Mouse (Mus musculus) hindbrain, embryonic 16.5 days (tissue): ENCODE results near the gene Pgghg. TPM values are rescaled to one million over a fixed set of nuclear protein-coding genes. Genes with fewer than 3 reads are reported as not detected.
"Not testable (repeated sequence)": the region's sequence is repeated elsewhere in the genome, so short reads cannot be mapped to it uniquely, and the experiment has no call there.

ENCODE experiments used
- ATAC-seq: fragments of 200-750 bp; cut with Nextera tagmentation; 2 replicates; pipeline ENCODE4 v1.8.0; 2017; ENCODE audit warnings: moderate TSS enrichment, moderate library complexity
- H3K27ac ChIP-seq: fragments of 300-500 bp; sonication (generic); 2 replicates; pipeline ENCODE4 v1.5.1; 2014; ENCODE audit warnings: low read depth, mild to moderate bottlenecking, control low read depth, low read length, moderate library complexity
- H3K27me3 ChIP-seq: fragments of 300-500 bp; sonication (generic); replicated peaks from 2 replicates; pipeline ENCODE4 v1.6.1; 2014; ENCODE audit warnings: low read length; ENCODE audit not compliant: control insufficient read depth, insufficient read depth
- H3K36me3 ChIP-seq: fragments of 300-500 bp; sonication (generic); 2 replicates; pipeline ENCODE4 v1.6.1; 2014; ENCODE audit warnings: mild to moderate bottlenecking, low read length, moderate library complexity, mixed read lengths; ENCODE audit not compliant: control insufficient read depth, insufficient read depth
- H3K4me1 ChIP-seq: fragments of 300-500 bp; sonication (generic); 2 replicates; pipeline ENCODE4 v1.6.1; 2014; ENCODE audit warnings: low read depth, low read length; ENCODE audit not compliant: control insufficient read depth, insufficient read depth
- H3K4me2 ChIP-seq: fragments of 300-500 bp; sonication (generic); 2 replicates; pipeline ENCODE4 v1.6.1; 2014; ENCODE audit warnings: mild to moderate bottlenecking, low read length, control low read depth, moderate library complexity
- H3K4me3 ChIP-seq: fragments of 300-500 bp; sonication (generic); 2 replicates; pipeline ENCODE4 v1.5.1; 2014; ENCODE audit warnings: mild to moderate bottlenecking, low read length, control low read depth, moderate library complexity
- H3K9ac ChIP-seq: fragments of 300-500 bp; sonication (generic); 2 replicates; pipeline ENCODE4 v1.6.1; 2014; ENCODE audit warnings: low read depth, mild to moderate bottlenecking, control low read depth, low read length, moderate library complexity
- H3K9me3 ChIP-seq: fragments of 300-500 bp; sonication (generic); 2 replicates; pipeline ENCODE4 v1.6.1; 2014; ENCODE audit warnings: mild to moderate bottlenecking, low read length, moderate library complexity; ENCODE audit not compliant: control insufficient read depth
- WGBS: fragments of 180-500 bp; shearing (Covaris S2); extraction: QIAGEN DNeasy Blood & Tissue Kit; methylation state at CpG from one replicate; pipeline ENCODE4 v1.1.7; 2014; 5-methylcytosine and 5-hydroxymethylcytosine counted together
- polyA plus RNA-seq: library from polyadenylated mRNA; unstranded; fragments of >200 nt; fragmentation: Nextera tagmentation; extraction: Ambion mirVana; gene quantifications from 2 replicates; pipeline ENCODE4 v1.2.1, GENCODE M21; 2015

Gene Pgghg
- polyA plus RNA-seq, 1 experiment from 2014 or later = 8.3 TPM

DNA sequence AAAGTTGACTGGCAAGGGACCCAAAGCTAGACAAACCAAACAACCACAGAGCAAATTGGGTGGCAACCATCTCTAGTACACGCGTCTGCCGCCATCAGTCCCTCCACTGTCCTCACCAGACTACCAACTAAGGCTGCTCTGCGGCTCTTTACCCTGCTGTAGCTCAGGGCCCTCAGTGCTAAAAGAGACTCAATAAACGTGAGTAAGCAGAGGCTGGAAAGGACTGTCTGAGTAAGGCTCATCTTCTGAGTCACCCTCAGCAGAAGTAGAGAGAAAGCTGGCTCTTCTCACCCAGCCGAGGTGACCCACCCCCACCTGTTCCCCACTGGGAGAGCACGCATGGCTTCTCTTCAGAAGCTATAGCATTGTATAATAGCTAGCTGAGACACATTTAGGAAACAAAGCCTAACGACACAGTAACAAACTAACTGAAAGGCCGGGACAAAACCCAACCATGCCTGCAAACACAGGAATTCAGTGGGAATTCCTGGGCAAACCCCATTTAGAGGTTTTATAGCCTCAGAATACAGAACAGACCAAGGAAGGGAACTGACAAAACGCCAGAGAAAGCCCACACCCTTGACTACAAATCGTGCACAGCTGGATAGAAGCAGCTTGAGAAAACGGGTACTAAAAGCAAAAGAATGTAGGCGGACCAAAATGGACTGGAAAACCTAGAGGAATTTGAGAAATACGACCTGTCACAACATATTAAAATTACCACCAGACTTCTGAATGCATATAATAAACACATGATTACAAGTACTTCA is 32.4 kb downstream of the Pgghg start:
- Histone ChIP-seq H3K27me3 (no peaks in the 10 kb centered on the region), H3K36me3 (no peaks in the 10 kb centered on the region), H3K9ac (no peak overlapping the region), H3K27ac (no peak overlapping the region), H3K4me3 (no peak overlapping the region), H3K9me3 (no peaks in the 10 kb centered on the region), H3K4me1 (no peaks in the 10 kb centered on the region), H3K4me2 (no peak overlapping the region)
- ATAC-seq = no peak
- WGBS = 21% methylated on average over 14 of the region's 14 CpGs

DNA sequence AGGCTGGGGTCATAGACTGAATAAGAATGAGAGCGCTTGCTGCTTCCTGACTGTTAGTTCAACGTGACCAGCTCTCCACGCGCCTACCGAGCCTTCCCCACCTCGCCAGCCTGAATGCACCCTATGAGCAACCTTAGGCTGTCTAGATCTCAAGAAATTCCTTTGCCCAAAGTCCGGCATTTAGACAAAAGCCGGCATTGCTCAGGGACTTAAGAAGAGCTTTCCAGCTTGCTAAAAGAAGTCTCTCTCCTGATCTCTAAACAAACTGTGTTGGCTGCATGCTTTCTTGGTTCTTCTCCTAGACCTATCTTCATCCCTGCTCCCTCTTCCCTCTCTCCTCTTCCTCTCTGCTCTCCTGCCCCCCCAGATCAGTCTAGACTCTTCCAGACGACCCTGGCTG is 33.7 kb downstream of the Pgghg start:
- Histone ChIP-seq H3K27ac (no peak overlapping the region), H3K9me3 (no peaks in the 10 kb centered on the region), H3K27me3 (no peaks in the 10 kb centered on the region), H3K4me3 (no peak overlapping the region), H3K4me2 (no peak overlapping the region), H3K4me1 (no peaks in the 10 kb centered on the region), H3K36me3 (no peaks in the 10 kb centered on the region), H3K9ac (no peak overlapping the region)
- no peak for ATAC-seq
- WGBS = 21% methylated on average over 9 of the region's 9 CpGs

DNA sequence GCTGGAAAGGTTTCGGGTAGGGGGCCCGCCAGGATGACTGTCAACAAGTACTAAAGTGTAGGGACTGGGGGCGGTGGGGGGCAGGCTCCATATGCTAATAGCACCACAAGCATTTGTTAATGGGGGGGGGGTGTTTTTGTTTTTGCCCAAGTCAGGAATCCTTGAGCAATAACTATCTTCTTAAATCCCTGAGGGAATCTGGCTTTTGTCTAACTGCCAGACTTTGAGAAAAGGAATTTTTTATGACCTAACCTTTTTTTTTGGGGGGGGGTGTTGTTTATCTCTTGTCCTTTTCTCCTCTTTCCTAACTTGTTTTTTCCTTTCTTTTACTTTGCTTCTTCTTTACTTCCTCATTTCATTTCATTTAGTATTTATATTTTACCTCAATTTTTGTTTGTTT is 34.3 kb downstream of the Pgghg start:
- H3K4me1 ChIP-seq = no peaks in the 10 kb centered on the region
- H3K4me3 ChIP-seq = no peak overlapping the region
- H3K27ac ChIP-seq = no peak overlapping the region
- 28% methylated on average over 3 of the region's 3 CpGs for WGBS
- no peak overlapping the region for H3K9ac ChIP-seq
- H3K36me3 ChIP-seq = no peaks in the 10 kb centered on the region
- H3K27me3 ChIP-seq = no peaks in the 10 kb centered on the region
- no peak overlapping the region for H3K4me2 ChIP-seq
- no peak for ATAC-seq
- no peaks in the 10 kb centered on the region for H3K9me3 ChIP-seq

DNA sequence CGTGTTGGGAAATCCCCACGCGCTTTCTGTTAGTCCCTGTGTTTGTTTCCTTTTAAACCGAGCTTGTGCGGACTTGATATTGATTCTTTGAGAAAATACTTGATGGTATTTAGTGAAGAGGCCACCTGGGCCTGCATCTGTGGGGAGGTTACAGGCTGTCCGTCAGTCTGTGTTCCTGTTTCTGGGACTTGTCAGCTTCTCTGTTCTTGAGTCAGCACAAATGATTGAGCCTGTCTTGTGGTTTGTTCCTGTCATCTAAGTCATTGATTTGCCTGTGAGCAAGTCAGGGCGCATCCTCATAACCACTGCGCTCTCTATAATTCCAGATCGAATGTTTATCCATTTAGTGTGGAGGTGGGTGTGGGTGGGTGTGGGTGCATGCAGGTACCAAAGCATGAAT is 35.5 kb downstream of the Pgghg start:
- H3K9me3 ChIP-seq = not testable (repeated sequence)
- WGBS = 90% methylated on average over 9 of the region's 9 CpGs

DNA sequence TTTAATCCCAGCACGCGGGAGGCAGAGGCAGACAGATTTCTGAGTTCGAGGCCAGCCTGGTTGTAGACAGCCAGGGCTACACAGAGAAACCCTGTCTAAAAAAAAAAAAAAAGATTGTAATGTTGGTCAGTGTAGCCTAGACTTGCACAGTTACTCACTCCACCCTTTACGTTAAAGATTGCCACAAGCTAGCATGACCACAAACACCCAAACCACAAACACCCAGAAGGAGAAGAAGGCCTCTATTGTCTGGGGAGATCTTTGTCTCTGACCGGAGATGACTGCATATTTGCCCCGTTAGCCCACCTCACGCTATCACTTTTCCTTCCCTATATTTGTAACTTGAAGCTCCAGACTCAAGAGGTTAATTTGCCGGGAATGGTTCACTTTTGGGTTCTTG is 40.5 kb downstream of the Pgghg start:
- no peaks in the 10 kb centered on the region for H3K27me3 ChIP-seq
- ATAC-seq = no peak
- WGBS = 97% methylated on average over 8 of the region's 8 CpGs

More for the DNA sequence above, 35.5 kb downstream of the Pgghg start:
- not testable (repeated sequence) for H3K36me3 ChIP-seq, H3K27me3 ChIP-seq, H3K4me2 ChIP-seq, H3K27ac ChIP-seq, H3K9ac ChIP-seq, H3K4me1 ChIP-seq, H3K4me3 ChIP-seq, ATAC-seq

DNA sequence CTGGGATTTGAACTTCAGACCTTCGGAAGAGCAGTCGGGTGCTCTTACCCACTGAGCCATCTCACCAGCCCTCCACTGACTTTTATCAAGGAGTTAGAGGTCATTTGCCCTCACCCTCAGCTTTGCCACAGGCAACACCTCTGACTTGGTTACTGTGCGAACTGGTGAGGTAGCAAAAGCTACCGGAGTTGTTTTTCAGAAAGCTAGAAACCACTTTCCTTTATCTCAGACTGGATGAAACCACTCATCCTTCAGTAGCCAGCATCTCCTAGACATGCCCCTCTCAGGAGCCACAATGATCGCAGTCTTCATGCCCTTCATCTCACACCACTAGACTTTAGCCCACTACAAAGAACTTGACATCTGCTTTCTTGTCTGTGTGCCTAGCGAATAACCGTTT is 41.8 kb downstream of the Pgghg start:
- Histone ChIP-seq H3K27ac (no peak overlapping the region), H3K9ac (no peak overlapping the region), H3K36me3 (no peaks in the 10 kb centered on the region), H3K4me1 (no peaks in the 10 kb centered on the region), H3K4me2 (no peak overlapping the region), H3K4me3 (no peak overlapping the region), H3K27me3 (no peaks in the 10 kb centered on the region), H3K9me3 (no peaks in the 10 kb centered on the region)
- 94% methylated on average over 7 of the region's 7 CpGs for WGBS
- no peak for ATAC-seq

More for the DNA sequence above, 40.5 kb downstream of the Pgghg start:
- H3K4me2 ChIP-seq = no peak overlapping the region
- no peak overlapping the region for H3K4me3 ChIP-seq
- no peaks in the 10 kb centered on the region for H3K36me3 ChIP-seq
- H3K4me1 ChIP-seq = no peaks in the 10 kb centered on the region
- no peaks in the 10 kb centered on the region for H3K9me3 ChIP-seq
- H3K27ac ChIP-seq = no peak overlapping the region
- H3K9ac ChIP-seq = no peak overlapping the region

DNA sequence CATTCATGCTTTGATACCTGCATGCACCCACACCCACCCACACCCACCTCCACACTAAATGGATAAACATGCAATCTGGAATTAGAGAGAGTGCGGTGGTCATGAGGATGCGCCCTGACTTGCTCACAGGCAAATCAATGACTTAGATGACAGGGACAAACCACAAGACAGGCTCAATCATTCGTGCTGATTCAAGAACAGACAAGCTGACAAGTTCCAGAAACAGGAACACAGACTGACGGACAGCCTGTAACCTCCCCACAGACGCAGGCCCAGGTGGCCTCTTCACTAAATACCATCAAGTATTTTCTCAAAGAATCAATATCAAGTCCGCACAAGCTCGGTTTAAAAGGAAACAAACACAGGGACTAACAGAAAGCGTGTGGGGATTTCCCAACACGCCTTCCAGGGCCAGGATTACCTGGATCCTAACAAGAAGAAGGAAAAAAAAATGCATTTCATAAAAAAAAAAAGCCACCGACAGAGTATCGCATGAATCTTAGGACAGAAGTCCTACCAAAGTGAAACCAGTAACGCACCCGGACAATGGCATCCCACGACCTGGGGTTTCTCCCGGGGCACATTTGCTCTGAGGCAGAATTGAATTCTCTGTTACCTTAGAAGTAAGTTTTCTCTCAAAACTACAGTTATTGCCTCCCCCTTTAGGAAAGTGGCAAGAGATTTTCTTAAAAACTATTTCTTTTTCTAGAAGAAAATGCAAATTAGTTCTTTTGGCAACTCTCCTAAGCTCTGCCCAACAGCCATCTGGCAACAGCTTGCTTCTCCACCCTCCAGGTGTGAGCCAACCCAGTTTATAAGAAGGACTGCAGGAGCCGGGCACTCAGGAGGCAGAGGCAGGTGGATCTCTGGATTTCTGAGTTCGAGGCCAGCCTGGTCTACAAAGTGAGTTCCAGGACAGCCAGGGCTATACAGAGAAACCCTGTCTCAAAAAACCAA is 46.3 kb downstream of the Pgghg start:
- whole genome bisulfite sequencing = 87% methylated on average over 17 of the region's 17 CpGs
- H3K36me3 ChIP-seq = no peaks in the 10 kb centered on the region
- H3K4me1 ChIP-seq = no peaks in the 10 kb centered on the region
- H3K4me2 ChIP-seq = no peak overlapping the region
- no peak overlapping the region for H3K27ac ChIP-seq
- no peak overlapping the region for H3K4me3 ChIP-seq
- no peak for ATAC-seq
- no peaks in the 10 kb centered on the region for H3K27me3 ChIP-seq
- H3K9ac ChIP-seq = no peak overlapping the region
- no peaks in the 10 kb centered on the region for H3K9me3 ChIP-seq

DNA sequence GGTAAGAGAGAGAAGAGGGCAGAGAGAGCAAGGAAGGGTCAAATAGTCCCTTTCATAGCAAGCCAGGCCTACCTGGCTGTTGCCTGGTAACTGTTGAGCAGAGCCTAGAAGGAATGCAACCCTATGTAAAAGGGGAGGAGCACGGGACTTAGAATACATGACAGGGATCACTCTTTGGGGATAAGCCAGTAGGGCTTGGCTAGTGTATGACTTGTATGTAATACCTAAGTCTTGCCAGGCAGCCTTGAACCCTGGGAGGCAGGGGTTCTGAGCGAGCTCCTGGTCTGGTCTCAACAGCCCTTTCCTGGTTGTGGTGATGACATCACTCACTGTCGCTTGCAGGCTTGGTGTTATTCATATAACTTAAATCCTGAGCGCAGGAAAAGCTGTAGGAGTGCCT is 47.8 kb downstream of the Pgghg start:
- WGBS = 75% methylated on average over 4 of the region's 4 CpGs
- no peak for ATAC-seq
- H3K4me2 ChIP-seq = no peak overlapping the region

DNA sequence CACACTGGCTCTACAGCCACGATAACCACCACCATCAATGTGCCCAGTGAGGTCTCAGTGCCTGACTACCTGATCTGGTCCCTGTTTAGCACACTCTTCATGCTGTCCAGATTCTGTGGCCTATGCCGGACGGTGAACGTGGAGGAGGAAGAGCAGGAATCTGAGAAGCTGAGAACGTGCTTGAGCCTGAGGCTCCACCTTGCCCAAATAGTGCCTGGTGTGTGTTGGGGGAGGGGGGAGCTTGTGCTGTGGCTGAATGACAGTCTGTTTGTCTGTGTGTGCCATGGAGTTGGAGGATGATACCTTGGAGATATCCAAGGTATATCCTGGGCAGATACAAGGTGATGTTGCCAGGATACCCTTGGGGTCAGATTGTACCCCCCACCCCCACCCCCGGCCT is 49.0 kb downstream of the Pgghg start:
- Histone ChIP-seq H3K9ac (no peak overlapping the region), H3K36me3 (no peaks in the 10 kb centered on the region), H3K4me3 (no peak overlapping the region), H3K4me1 (no peaks in the 10 kb centered on the region), H3K4me2 (no peak overlapping the region), H3K9me3 (no peaks in the 10 kb centered on the region), H3K27me3 (no peaks in the 10 kb centered on the region), H3K27ac (no peak overlapping the region)
- WGBS = 80% methylated on average over 6 of the region's 6 CpGs
- ATAC-seq = no peak

More for the DNA sequence above, 47.8 kb downstream of the Pgghg start:
- Histone ChIP-seq H3K4me3 (no peak overlapping the region), H3K9ac (no peak overlapping the region), H3K27ac (no peak overlapping the region), H3K27me3 (no peaks in the 10 kb centered on the region), H3K4me1 (no peaks in the 10 kb centered on the region), H3K36me3 (no peaks in the 10 kb centered on the region), H3K9me3 (no peaks in the 10 kb centered on the region)
